Mouse (Mus musculus) erythroblast, adult 5-6 weeks (primary cell): ENCODE measurements around the gene Kctd5. TPM values are rescaled to one million over a fixed set of nuclear protein-coding genes. Genes with fewer than 3 reads are reported as not detected.

Source experiments
- ATAC-seq: replicated peaks from 2 replicates; pipeline ENCODE4 v1.8.0; 2016; ENCODE audit warnings: moderate number of reproducible peaks, mild to moderate bottlenecking, moderate TSS enrichment, inconsistent platforms; ENCODE audit not compliant: poor library complexity, low FRiP score, severe bottlenecking
- total RNA-seq, 2 experiments: library from RNA; stranded (forward) in 1 of 2; stranded (reverse) in 1 of 2; fragments of 150-400 nt in 1 of 2; fragments of 200-764, 138-1000 nt in 1 of 2; gene quantifications; 2 replicates each; pipeline versions ENCODE4 v1.2.3 to v1.2.4; 2015 to 2017; ENCODE audit warnings: low replicate concordance in 2 of 2

Kctd5 gene
- total RNA-seq, 2 experiments from 2014 or later = 4.3 to 11.5 TPM

- ATAC-seq = no peak
Observed at GRCm38 (mm10) chr17:24044482-24044881, 28.8 kb downstream of the Kctd5 start.

DNA sequence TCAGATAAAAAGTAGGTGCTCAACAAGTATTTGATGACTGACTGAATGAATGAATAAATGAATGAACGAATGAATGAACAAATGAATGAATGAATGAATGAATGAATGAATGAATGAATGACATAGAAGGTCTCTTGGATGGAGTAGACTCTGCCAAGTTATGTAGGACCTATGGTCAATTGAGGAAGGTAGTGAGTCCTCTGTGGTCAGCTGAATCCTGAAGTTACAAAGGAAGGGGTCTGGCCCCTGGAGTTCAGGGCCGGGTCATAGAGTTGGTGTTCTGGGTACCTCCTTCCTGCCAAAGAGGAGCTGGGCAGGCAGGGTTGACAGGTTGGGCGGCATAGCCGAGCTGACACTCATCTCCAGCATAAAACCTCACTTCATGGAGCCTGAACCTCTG lies 35.4 kb downstream of the Kctd5 start, which contains the start of gene Prss27:
TSS of gene Prss27 (plus strand) at position 301 of the 400 bp plus-strand sequence.
- no peak for ATAC-seq

DNA sequence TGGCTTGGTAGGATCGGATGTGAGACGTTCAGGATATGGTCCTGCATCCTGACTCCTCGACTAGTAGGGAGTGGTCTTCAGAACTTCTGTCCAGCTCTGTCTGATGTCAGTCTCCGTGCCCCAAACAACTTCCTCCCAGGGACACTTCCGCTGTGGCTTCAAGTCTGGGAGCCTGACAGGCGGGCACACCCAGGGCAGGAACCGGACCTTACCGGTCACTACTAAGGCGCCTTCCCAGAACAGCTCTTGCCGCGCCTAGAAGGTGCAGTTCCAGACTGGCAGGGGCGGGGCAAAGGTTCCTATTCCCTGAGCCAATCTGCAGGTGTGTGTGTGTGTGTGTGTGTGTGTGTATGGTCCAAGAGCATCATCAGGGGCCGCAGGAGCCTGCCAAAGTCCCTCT lies 35.9 kb downstream of the Kctd5 start:
- ATAC-seq = no peak

GRCm38 (mm10) chr17:24036954-24037353 lies 36.3 kb downstream of the Kctd5 start:
- no peak for ATAC-seq

DNA sequence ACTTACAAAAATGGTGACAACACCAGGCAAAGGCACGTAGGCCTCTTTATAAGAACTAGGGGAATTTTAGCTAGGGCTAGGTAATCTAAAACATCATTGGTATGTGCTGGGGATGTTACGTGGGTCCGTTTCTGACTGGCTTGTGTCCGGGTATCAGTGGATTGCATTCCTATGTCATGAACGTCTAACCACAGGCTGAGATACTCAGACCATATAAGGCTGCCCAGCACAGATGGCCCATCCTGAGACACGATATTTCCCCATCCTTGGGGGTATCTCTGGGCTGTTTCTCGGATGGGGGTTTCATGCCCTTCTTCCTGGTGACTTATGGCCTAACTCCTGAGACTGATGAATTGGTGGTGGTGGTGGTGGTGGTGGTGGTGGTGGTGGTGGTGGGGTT lies 38.2 kb downstream of the Kctd5 start:
- ATAC-seq = no peak

GRCm38 (mm10) chr17:24030551-24030950 lies 42.7 kb downstream of the Kctd5 start:
- no peak for ATAC-seq

- ATAC-seq = no peak
Observed at GRCm38 (mm10) chr17:24029477-24029876, 43.8 kb downstream of the Kctd5 start.

DNA sequence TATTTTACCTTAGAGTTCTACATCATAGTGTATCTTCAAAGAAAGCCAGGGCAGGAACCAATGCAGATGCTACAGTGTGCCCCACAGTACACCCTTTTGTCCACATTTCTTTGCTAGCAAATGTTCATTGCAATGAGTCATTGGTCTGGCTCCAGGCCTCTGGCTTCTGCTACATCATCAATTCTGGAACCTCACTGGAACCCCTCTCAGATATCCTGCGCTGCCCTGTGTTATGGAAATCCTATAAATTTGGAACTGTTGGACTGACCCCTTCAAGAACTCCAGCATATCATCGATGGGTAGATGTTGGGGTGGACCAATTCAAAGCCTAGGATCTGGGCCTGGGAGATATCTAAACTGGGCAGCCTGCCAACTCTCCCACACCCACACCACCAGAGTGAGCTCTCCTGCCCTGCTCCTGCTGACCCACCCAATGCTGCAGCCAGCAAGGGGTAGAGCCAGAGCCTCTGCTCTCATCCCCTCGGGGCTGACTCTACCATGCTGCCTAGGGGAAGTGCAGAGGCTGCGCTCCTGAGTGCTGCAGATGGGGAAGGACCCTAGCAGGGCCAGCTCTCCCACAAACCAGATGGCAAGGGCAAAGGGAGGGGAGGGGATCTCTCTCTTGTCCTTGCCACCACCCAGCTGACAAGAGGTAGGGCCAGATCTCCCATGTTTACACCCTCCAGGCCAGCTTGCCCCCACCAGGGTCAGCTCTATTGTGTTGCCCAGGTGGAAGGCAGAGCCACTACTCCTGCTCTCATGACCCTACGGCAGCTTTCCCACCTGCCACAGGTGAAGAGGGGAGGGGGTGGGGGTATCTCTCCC lies 51.7 kb downstream of the Kctd5 start:
- peak; percentile 98 for ATAC-seq

GRCm38 (mm10) chr17:24020696-24021095 lies 52.6 kb downstream of the Kctd5 start:
- no peak for ATAC-seq

GRCm38 (mm10) chr17:24015727-24016126 lies 57.6 kb downstream of the Kctd5 start:
- ATAC-seq = peak; percentile 85

GRCm38 (mm10) chr17:24014433-24014965 lies 58.8 kb downstream of the Kctd5 start:
- ATAC-seq = no peak

DNA sequence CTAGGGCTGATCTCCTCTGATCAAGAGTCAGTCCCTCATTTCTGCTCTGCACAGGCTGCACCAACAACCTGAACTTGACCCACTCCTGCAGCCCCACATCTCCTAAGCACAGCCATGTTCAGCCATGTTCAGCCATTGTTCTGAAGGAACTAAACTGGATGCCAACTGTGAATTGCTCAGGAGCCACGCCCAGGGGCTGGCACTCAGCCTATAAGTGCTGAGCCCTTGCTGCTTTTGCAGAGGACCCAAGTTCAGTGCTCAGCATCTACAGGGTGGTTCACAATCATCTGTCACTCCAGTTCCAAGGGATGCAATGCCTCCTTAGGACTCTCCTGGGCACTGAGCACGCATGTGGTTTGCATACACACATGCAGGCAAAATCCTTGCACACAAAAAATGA lies 60.4 kb downstream of the Kctd5 start:
- ATAC-seq = no peak

- 0 out of 2 replicates have a peak, but pooled peaks have one; percentile 34 for ATAC-seq
Observed at GRCm38 (mm10) chr17:24009617-24010016, 63.7 kb downstream of the Kctd5 start.

GRCm38 (mm10) chr17:24008105-24008504 lies 65.2 kb downstream of the Kctd5 start:
- no peak for ATAC-seq

- no peak for ATAC-seq
Observed at GRCm38 (mm10) chr17:24007391-24007790, 65.9 kb downstream of the Kctd5 start.

GRCm38 (mm10) chr17:24006930-24007329 lies 66.4 kb downstream of the Kctd5 start:
- ATAC-seq = no peak

- ATAC-seq = no peak
Observed at GRCm38 (mm10) chr17:24005049-24005448, 68.2 kb downstream of the Kctd5 start.

GRCm38 (mm10) chr17:24004071-24004665 lies 69.1 kb downstream of the Kctd5 start:
- no peak for ATAC-seq

DNA sequence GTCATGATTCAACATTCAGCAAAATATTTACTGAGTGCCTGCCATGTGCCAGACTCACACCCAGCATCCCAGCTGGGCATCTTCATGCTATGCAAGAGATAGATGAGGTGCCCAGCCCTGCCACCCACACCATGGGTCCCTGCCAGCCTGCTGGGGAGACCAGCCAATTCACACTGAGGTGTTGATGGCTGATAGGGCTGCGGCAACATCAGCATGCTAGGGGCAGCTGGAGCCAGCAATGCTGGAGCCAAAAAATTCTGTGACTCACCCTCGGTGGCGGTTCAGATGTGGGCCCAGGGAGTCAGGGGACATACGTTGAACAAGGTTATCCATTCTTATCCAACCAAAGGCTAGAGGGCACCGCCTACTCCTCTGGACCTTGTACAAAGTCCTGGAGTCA lies 72.9 kb downstream of the Kctd5 start:
- ATAC-seq = no peak

GRCm38 (mm10) chr17:23998383-23998782 lies 74.9 kb downstream of the Kctd5 start:
- ATAC-seq = no peak

DNA sequence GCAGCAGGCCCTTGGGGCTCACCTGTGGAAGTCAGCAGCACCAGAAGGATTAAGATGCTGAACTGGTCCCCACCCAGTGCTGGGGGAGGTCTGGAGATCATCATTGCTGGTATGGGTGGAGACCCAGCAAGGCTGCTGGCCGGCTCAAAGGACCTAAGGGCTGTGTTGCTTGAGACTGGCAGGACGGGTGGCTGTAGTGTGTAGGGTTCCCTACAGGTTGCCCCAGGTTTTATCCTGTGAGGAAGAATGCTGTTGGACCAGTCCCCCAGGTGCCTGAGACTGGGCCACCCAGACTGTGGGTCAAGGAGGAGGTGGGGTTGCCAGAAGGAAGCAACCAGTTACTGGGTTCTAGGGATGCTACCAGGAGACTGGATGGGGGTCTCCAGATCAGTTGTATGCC lies 75.4 kb downstream of the Kctd5 start, which contains the start of gene Prss22:
TSS of gene Prss22 (minus strand) at position 200 of the 400 bp plus-strand sequence.
- no peak for ATAC-seq
